Mouse (Mus musculus) megakaryocyte, adult 5-6 weeks (primary cell): ENCODE measurements around the gene Ano9. TPM values are rescaled to one million over a fixed set of nuclear protein-coding genes. Genes with fewer than 3 reads are reported as not detected.

Experiments
- ATAC-seq: 2 replicates; pipeline ENCODE4 v1.8.0; 2016; ENCODE audit warnings: mild to moderate bottlenecking, inconsistent platforms; ENCODE audit not compliant: poor library complexity, severe bottlenecking
- total RNA-seq, 2 experiments: library from RNA; stranded (forward) in 1 of 2; stranded (reverse) in 1 of 2; fragments of 153-499, 151-499 nt in 1 of 2; fragments of 221-1000, 200-1000 nt in 1 of 2; gene quantifications; 2 replicates each; pipeline versions ENCODE4 v1.2.3 to v1.2.4; 2015 to 2017

Ano9 gene
- total RNA-seq (2015) (not detected in 2 replicates), total RNA-seq (2017) (not detected in 2 replicates)

- no peak for ATAC-seq
These were observed at the start of gene Ano9 for GRCm38 (mm10) chr7:141117636-141118035. Ano9 (minus strand) TSS chr7:141117806.

DNA sequence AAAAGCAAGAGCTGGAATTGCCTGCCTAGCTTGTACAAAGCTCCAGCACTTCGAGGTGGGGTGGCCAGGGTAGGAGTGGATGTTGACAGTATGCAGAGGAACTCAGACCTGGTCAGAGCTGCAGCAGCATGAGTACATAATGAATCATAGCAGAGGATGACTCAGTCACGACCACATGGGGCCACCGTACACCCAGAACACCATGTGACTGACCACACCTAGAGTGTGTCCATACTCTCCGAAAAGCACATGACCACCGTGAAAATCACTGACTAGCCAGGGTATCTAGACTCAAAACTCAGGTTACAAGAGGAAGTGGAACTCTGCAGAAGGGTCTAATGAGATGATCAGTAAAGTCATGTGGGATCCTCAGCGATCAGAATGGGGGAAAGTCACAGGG is 47.2 kb upstream of the Ano9 start:
- peak; percentile 66 for ATAC-seq

DNA sequence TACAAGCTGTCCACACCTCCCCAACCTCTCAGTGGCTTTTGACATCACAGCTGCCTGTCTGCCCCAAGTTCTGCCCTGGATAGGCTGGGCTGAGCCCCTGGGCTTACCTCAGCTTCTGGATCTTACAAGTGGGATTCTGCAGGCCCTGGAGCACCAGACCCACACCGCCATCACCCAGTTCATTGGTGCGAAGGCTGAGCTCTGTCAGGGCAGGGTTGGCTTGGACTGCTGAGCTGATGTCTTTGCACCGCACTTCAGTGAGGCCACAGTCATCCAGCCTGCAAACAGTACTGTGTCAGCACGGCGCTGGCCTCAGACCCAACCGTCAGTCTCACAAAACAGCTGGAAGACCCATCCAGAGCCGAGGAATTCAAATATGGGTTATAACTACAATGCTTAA is 46.8 kb upstream of the Ano9 start:
- no peak for ATAC-seq

DNA sequence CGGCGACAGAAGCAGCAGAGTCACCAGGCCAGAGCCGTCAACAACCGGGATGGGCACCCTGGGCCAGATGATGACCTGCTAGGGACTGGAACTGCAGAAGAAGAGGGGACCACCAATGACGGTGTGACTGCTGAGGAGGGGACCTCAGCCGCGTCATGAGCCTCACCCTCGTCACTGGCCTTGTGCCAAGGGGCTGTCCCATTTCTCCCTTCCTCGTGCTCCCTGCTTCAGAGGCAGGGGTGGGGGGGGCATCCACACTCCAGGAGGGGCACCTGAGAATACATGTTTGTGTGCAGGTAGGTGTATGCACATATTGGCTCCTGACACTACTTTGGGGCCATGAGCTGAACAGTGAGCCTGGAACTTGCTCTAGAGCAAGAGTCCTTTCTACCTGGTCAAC is 37.8 kb upstream of the Ano9 start:
- ATAC-seq = no peak

DNA sequence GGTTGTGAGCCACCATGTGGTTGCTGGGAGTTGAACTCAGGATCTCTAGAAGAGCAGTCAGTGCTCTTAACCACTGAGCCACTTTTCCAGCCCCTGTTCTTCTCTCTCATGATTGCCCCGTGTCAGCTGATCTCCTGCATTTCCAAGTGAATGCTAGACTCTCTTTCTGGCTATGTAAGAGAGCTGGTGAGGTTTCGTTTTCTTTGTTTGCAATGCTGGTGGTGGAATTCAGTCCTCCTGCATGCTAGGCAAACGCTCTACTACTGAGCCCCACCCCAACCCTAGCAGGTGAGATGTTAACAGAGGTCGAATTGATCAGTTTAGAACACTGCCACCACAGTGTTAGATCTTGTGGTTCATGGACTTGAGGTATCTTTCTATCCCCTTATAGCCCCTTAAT is 31.0 kb upstream of the Ano9 start:
- ATAC-seq = no peak

DNA sequence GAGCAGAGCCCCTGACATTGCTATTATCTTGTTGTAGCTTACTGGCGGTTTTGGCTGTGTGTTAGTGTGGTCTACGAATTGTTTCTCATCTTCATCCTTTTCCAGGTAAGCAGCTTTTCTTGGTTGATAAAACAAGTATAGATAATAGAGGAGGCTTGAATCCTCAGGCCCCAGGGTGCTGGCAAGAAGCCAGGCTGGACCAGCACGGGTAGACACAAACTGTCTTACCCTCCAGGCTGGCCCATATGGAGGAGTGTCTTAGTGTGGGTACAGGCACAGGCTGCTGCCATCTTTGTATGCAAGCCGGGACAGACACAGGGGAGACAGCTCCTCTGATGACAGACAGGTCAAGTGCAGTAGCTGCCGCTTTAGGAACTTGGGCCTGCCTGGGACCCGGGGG is 29.4 kb upstream of the Ano9 start:
- ATAC-seq = no peak

DNA sequence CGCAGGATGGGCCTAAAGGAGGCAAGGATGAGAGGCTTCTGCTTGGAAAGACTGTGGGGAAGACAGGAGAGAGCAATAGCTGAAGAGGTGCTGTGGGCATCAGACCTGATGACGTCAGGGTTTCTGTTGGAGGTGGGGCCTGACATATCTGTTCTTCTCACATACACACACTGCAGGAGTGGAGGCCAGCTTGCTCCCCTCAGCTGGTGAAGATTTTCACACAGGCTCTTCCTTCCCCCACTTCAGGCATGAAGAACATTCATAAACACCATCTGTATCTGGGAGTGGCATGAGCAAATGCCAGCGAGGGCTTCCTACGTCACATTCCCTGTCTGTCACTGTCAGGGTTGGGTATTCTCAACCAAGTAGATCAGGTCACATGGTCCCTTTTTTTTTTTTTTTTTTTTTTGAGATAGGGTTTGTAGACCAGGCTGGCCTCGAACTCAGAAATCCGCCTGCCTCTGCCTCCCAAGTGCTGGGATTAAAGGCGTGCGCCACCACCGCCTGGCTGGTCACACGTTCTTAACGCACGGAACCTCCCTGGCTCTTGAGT is 28.5 kb upstream of the Ano9 start:
- ATAC-seq = no peak

GRCm38 (mm10) chr7:141145403-141145802 is 27.8 kb upstream of the Ano9 start:
- ATAC-seq = no peak

DNA sequence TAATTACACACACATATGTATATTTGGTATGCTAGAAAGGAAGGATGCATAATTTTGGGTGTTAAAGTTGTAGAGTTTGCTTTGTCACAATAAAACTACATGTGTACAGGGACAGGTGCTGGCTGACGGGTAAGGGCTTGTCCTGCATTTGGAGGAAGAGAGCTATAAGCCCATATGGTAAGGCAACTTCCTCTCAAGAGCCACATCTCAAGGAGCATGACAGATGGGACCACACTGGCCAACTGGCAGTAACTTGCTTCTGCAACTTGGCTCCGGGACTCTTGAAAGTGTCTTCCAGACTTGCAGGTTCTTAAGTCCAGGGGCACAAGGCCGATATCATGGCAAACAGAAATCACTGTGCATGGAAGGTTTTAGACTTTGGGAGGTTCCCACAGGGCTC is 27.0 kb upstream of the Ano9 start:
- ATAC-seq = no peak

DNA sequence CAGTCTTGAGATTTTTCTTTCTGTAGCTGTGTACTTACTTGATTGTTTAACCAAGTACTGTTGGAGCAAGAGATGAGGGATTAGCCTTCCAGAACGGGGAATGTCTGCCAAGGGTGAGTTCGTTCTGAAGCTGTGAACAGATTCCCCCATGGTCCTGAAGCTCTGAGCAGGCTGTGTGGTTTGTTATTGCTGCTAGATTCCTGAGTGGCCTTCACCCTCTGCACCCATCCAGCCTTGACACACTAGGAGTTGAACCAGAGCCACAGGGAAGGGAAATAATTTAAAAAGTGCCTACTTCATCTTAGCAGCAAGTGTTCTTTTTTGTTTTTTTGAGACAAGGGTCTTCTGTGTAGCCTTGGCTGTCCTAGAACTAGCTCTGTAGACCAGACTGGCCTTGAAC is 26.3 kb upstream of the Ano9 start:
- ATAC-seq = no peak

GRCm38 (mm10) chr7:141143112-141143511 is 25.5 kb upstream of the Ano9 start:
- ATAC-seq = peak; percentile 91

DNA sequence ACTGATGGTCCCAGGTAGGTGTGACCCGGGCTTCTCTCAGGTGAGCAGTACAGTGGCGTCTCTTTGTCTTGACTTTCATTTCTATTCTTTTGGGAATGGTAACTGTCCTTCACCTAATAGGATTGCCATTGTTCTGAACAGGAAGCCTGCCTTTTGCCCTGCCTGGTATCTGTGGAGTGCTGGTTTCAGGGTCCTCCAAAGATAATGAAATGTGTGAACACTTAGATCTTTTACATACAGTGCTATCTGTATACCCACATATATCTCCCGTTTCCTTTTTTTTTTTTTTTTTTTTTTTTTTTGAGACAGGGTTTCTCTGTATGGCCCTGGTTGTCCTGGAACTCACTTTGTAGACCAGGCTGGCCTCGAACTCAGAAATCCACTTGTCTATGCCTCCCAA is 23.7 kb upstream of the Ano9 start:
- ATAC-seq = no peak

DNA sequence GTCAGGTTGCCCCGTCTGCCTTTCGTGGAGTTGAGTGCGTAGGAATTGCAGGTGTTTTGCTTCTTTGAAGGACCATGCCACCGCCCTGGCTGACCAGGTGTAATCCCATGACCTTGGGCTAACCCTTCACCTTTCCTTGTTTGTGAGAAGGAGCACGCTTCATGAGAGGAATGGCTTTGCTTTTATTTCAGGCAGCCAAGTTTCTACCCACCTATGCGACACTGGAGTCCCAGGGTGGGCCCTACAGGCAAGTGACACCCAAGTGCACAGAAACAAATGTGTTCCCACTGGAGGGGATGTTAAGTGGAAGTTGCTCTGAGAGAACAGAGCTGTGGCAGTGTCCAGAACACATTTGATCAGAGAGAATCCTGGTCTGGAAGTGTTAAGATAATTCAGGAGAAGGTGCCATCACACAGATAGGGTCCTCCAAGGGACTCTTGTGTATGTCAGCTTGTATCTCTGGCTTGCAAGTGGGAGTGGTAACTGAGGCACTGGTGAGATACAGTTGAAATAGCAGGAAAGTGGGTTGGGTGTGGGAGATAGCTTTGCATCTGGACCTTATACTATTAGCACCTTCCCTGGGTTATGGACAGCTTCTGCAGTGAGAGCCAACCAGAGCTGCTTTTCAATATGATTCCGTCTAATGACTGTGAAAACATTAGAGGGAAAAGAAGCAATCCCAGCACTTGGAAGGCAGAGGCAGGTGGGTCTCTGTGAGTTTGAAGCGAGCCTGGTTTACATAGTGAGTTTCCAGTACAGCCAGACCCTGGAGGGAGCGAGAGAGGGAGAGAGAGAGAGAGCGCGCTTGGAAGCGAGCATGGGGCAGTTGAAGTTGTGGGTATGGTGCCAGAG is 14.5 kb upstream of the Ano9 start:
- peak; percentile 8; the same call in 1 of the 2 replicates for ATAC-seq

GRCm38 (mm10) chr7:141131024-141131820 is 13.6 kb upstream of the Ano9 start:
- peak; percentile 98 for ATAC-seq

DNA sequence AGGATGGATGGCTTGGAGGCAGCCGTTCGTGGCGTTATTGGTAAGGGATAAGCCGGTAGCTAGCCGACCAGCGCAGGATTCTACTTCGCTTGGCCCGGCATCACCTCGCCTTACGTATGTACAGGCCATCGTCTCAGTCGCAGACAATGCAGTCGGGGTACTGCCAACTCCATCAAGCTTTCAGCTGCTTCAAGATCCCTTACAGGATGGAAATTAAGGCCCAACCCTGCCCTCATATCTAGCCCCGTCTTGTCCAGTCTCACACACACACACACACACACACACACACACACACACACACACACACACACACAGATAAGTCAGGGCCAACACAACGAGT is 5.9 kb upstream of the Ano9 start:
- no peak for ATAC-seq

DNA sequence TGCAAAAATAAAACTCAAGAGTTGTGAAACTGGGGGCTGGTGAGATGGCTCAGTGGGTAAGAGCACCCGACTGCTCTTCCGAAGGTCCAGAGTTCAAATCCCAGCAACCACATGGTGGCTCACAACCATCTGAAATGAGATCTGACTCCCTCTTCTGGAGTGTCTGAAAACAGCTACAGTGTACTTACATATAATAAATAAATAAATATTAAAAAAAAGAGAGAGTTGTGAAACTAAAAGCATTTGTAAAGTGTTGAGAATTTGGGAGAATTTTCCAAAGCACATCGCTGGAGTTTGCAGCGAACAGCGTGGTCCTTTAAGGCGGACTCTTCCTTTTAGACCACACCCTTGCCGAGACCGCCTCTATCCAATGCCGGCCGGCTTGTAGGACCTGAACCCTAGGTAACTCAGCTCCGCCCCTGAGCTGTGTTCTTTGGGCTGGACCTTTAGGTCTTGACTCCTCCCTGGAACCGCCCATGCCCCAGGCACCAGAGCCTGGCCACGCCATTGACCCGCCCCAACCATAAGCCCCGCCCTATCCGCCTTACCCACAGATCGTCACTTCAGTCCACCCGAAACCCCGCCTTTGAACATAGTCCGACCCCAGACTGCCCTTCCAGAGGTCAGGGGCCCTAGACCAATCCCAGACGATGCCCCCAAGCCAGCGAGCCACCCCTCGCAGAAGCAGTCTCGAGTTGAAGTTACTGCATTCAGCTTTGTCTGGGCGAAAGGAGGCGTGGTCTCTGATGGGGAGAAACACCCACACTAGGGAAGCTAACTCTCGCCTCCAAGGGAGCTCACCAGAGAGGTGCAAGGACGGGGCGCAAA is 5.3 kb upstream of the Ano9 start:
- ATAC-seq = peak; percentile 98

DNA sequence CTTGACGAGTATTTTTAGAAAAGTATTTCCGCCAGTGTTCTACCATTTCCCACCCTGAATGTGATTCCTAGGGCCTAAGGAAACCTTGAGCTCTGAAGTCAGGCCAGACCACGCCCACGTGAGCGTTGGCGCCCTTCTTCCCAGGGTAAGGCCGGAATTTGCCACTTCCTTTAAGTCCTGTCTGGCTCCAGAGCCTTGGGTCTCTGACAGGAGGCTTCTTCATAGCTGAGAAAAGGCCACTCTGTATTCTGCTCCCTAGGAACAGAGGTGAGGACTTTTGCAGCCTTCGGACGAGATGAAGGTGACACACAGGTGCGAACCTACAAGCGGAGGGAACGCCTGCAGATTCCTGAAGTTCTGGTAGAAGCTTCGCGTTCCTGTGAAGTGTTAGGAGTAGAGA is 4.6 kb upstream of the Ano9 start, which contains the start of gene Ptdss2:
Gene Ptdss2 (plus strand): TSS at position 138 of the 400 bp plus-strand sequence.
- no peak for ATAC-seq

DNA sequence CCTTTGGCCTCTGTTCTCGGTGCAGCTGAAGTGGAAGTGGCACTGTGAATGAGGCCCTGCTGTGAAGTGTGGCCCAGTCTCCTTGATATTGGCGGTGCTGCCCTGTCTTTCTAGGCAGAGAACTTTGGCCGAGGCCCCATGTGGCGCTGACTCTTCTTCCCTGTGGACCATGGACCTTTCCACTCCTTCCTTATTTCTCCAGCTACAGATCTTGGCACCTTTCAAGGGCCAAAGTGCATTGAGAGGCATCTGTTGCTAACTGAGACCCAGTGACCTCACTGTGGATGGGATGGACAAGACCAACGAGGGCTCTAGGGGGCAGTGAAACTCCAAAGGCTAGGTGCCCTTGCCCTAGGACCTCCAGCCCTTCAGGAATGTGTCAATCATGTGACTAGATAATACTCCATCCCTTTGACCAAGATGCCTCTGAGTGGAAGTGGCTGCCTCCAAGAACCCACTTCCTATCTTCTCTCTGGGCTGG is 3.5 kb upstream of the Ano9 start:
- no peak for ATAC-seq

GRCm38 (mm10) chr7:141120605-141121004 is 3.0 kb upstream of the Ano9 start:
- no peak for ATAC-seq

GRCm38 (mm10) chr7:141119487-141119886 is 1.9 kb upstream of the Ano9 start:
- no peak for ATAC-seq

- no peak for ATAC-seq
These were observed 1.7 kb downstream of the Ano9 start for GRCm38 (mm10) chr7:141115874-141116273.
